Mouse (Mus musculus) thymus, adult 2 months (tissue): ENCODE results near the gene Sptb. TPM values are rescaled to one million over a fixed set of nuclear protein-coding genes. Genes with fewer than 3 reads are reported as not detected.

Experiments used
- DNase-seq: peaks from one replicate; pipeline ENCODE4 v3.0.0; 2021
- H3K27ac ChIP-seq: fragments of 200-500 bp; 2 replicates; pipeline ENCODE4 v1.5.1; 2012; ENCODE audit warnings: low read length, control low read depth; ENCODE audit not compliant: control insufficient read depth, insufficient read depth
- H3K27me3 ChIP-seq: fragments of 200-500 bp; 2 replicates; pipeline ENCODE4 v1.6.1; 2012; ENCODE audit warnings: mild to moderate bottlenecking, low read length, moderate library complexity, mixed read lengths; ENCODE audit not compliant: control insufficient read depth, insufficient read depth
- H3K36me3 ChIP-seq: fragments of 200-500 bp; 2 replicates; pipeline ENCODE4 v1.6.1; 2012; ENCODE audit warnings: mild to moderate bottlenecking, low read length, moderate library complexity; ENCODE audit not compliant: control insufficient read depth, insufficient read depth
- H3K4me1 ChIP-seq: fragments of 200-500 bp; replicated peaks from 2 replicates; pipeline ENCODE4 v1.6.1; 2012; ENCODE audit warnings: low read length; ENCODE audit not compliant: control insufficient read depth, insufficient read depth
- H3K4me3 ChIP-seq: fragments of 200-500 bp; 2 replicates; pipeline ENCODE4 v1.5.1; 2012; ENCODE audit warnings: mild to moderate bottlenecking, low read length, control low read depth, moderate library complexity; ENCODE audit not compliant: control insufficient read depth, insufficient read depth
- CTCF ChIP-seq: fragments of 200-500 bp; IDR thresholded peaks from 2 replicates; pipeline ENCODE4 v1.5.1; 2012; ENCODE audit warnings: mild to moderate bottlenecking, control low read depth, low read length, moderate library complexity, borderline replicate concordance; ENCODE audit not compliant: control insufficient read depth, poor library complexity, insufficient read depth; ENCODE audit errors: extremely low read depth
- POLR2A ChIP-seq: fragments of 200-500 bp; IDR thresholded peaks from 2 replicates; pipeline ENCODE4 v1.6.1; 2012; ENCODE audit warnings: mild to moderate bottlenecking, low read length, control low read depth, moderate library complexity; ENCODE audit not compliant: control insufficient read depth, poor library complexity, insufficient read depth; ENCODE audit errors: extremely low read depth
- WGBS: fragments of 180-500 bp; shearing (Covaris S2); methylation state at CpG from one replicate; pipeline ENCODE4 v1.1.7; 2018; 5-methylcytosine and 5-hydroxymethylcytosine counted together
- polyA plus RNA-seq: library from polyadenylated mRNA; depleted of rRNA; stranded (reverse); fragments of >200 nt; gene quantifications from 2 replicates; pipeline ENCODE4 v1.2.3, GENCODE M21; 2012

The Sptb gene
- polyA plus RNA-seq, 1 experiment = 3.0 TPM

GRCm38 (mm10) chr12:76640620-76641019, 69.7 kb downstream of the Sptb start:
- 70% methylated on average over 8 of the region's 8 CpGs for WGBS
- Histone ChIP-seq H3K27ac (no peak overlapping the region), H3K4me3 (no peak overlapping the region), H3K27me3 (no peaks in the 10 kb centered on the region), H3K4me1 (no peaks in the 10 kb centered on the region), H3K36me3 (no peaks in the 10 kb centered on the region)
- DNase-seq = no peak
- TF ChIP-seq POLR2A (no peak), CTCF (no peak)

- no peaks in the 10 kb centered on the region for H3K36me3 ChIP-seq
- no peak overlapping the region for H3K4me3 ChIP-seq
- TF ChIP-seq CTCF = no peak
- no peak for TF ChIP-seq POLR2A
- H3K4me1 ChIP-seq = no peaks in the 10 kb centered on the region
- 76% methylated on average over 15 of the region's 15 CpGs for whole genome bisulfite sequencing
- H3K27ac ChIP-seq = no peak overlapping the region
- H3K27me3 ChIP-seq = no peaks in the 10 kb centered on the region; the same call in 1 of the 2 replicates
- no peak for DNase-seq
Observed at GRCm38 (mm10) chr12:76634899-76635693, 75.3 kb downstream of the Sptb start.

GRCm38 (mm10) chr12:76623374-76623773, 87.0 kb downstream of the Sptb start:
- Histone ChIP-seq H3K27ac (no peak overlapping the region), H3K27me3 (no peaks in the 10 kb centered on the region), H3K36me3 (no peaks in the 10 kb centered on the region), H3K4me3 (no peak overlapping the region), H3K4me1 (no peaks in the 10 kb centered on the region)
- 95% methylated on average over 6 of the region's 6 CpGs for WGBS
- DNase-seq = no peak
- no peak for TF ChIP-seq CTCF

- 88% methylated on average over 5 of the region's 5 CpGs for WGBS
Observed at GRCm38 (mm10) chr12:76619847-76620246, 90.5 kb downstream of the Sptb start.

GRCm38 (mm10) chr12:76618175-76618574, 92.2 kb downstream of the Sptb start:
- TF ChIP-seq POLR2A = no peak
- TF ChIP-seq CTCF = no peak
- no peak overlapping the region for H3K4me3 ChIP-seq
- WGBS = 98% methylated on average over 4 of the region's 4 CpGs
- DNase-seq = no peak
- H3K4me1 ChIP-seq = peaks cover 6% of the 10 kb centered on the region; the same call in 1 of the 2 replicates
- no peaks in the 10 kb centered on the region for H3K36me3 ChIP-seq
- H3K27ac ChIP-seq = no peak overlapping the region
- no peaks in the 10 kb centered on the region for H3K27me3 ChIP-seq

More at GRCm38 (mm10) chr12:76619847-76620246, 90.5 kb downstream of the Sptb start:
- H3K36me3 ChIP-seq = no peaks in the 10 kb centered on the region
- no peak overlapping the region for H3K4me3 ChIP-seq
- no peak for DNase-seq
- H3K27ac ChIP-seq = no peak overlapping the region
- no peaks in the 10 kb centered on the region for H3K27me3 ChIP-seq
- TF ChIP-seq CTCF (no peak), POLR2A (no peak)
- H3K4me1 ChIP-seq = no peaks in the 10 kb centered on the region

- 73% methylated on average over 4 of the region's 4 CpGs for WGBS
- H3K27me3 ChIP-seq = no peaks in the 10 kb centered on the region
- no peaks in the 10 kb centered on the region for H3K36me3 ChIP-seq
- H3K4me3 ChIP-seq = no peak overlapping the region
- TF ChIP-seq POLR2A (no peak), CTCF (no peak)
- H3K27ac ChIP-seq = no peak overlapping the region
- no peak for DNase-seq
- peaks cover 6% of the 10 kb centered on the region; the same call in 1 of the 2 replicates for H3K4me1 ChIP-seq
Observed at GRCm38 (mm10) chr12:76615580-76615937, 94.8 kb downstream of the Sptb start.

GRCm38 (mm10) chr12:76614868-76615579, 95.3 kb downstream of the Sptb start:
- Histone ChIP-seq H3K27me3 (no peaks in the 10 kb centered on the region), H3K36me3 (no peaks in the 10 kb centered on the region), H3K4me1 (peaks cover 6% of the 10 kb centered on the region; the same call in 1 of the 2 replicates), H3K27ac (no peak overlapping the region), H3K4me3 (no peak overlapping the region)
- DNase-seq = no peak
- 20% methylated on average over 12 of the region's 12 CpGs for WGBS
- TF ChIP-seq POLR2A = no peak
